Comparison of ENCODE assay signal across 9 mouse cellular contexts in the genomic region with DNA sequence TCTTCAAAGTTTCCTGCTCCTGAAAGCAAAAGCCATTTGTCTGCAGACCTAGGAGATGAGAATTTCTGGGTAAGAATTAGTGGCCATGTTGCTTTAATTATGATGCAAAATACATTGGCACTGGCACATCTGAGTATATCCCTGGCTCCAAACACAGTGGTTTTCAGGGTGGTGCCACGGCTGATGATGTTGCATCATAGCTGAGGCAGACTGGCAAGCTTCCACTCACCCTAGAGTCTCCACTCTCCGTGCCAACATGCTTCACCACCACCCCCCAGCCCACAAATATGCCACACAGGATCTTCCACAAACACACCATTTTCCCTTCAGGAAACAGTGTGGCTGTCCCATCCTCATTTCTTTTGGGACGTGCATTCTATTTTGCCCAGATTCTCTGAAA.
DNase-seq lines count a peak whose midpoint lies in the region; TF ChIP-seq lines count a peak whose summit lies in the region.
"Had no signal": no experiment of that assay in that cellular context is flagged by ENCODE, and none has a peak within 500 bp of the region (broad histone marks: within the 10 kb centered on the region; RNA-seq: fewer than 3 reads in every experiment).

No protein-coding gene starts in this region.

- H3K27me3 ChIP-seq in myocyte (ENCODE audit: control insufficient read depth, insufficient read depth, insufficient read length), result no peaks in the 10 kb centered on the region
- H3K27me3 ChIP-seq: liver, embryonic 13.5 days; midbrain, embryonic 12.5 days had no signal

- peak overlapping the region; percentile 45 for H3K4me2 ChIP-seq in myocyte (ENCODE audit: low read depth)
- H3K4me2 ChIP-seq: liver, embryonic 13.5 days; midbrain, embryonic 12.5 days had no signal

- no peak overlapping the region for H3ac ChIP-seq in myocyte (ENCODE audit: control insufficient read depth, insufficient read length)

- TF ChIP-seq POLR2A in myocyte (IDR thresholded peaks at IDR 0.05; ENCODE audit: insufficient read length, low read depth), result no peak

- no peaks in the 10 kb centered on the region for H3K79me2 ChIP-seq in myocyte (ENCODE audit: control insufficient read depth, insufficient read depth)

- intact Hi-C loops in left cerebral cortex, postnatal 4 days (cut with DNase I), result no loop called here
- intact Hi-C loops in left cerebral cortex, postnatal 14 days (cut with DNase I), result no loop called here

- no peaks in the 10 kb centered on the region for H3K36me3 ChIP-seq in myocyte (ENCODE audit: control insufficient read depth, insufficient read depth)
- H3K36me3 ChIP-seq: liver, embryonic 13.5 days; midbrain, embryonic 12.5 days had no signal

- peak; percentile 18 for DNase-seq in left cerebral cortex, postnatal 4 days
- no peak for DNase-seq in left cerebral cortex, postnatal 14 days (ENCODE audit: low spot score in 2 of 2)
- DNase-seq in adrenal gland, adult 2 months, result peak; percentile 74
- peak; percentile 40 for DNase-seq in fat pad, adult 2 months (ENCODE audit: extremely low read depth, low read depth, low spot score)
- DNase-seq in right cerebral cortex, postnatal 4 days, result no peak
- no peak for DNase-seq in cerebellum, adult 9-11 months
- DNase-seq: liver, embryonic 13.5 days had no signal

- H3K4me3 ChIP-seq in myocyte, result no peak overlapping the region
- H3K4me3 ChIP-seq: liver, embryonic 13.5 days; midbrain, embryonic 12.5 days had no signal

TF ChIP-seq in myocyte, 11 proteins besides CTCF, POLR2A, EP300 and RAD21:
- peak in 1 of 3 experiments; percentile 67 for TF ChIP-seq MYOD1 (IDR thresholded peaks at IDR 0.05; ENCODE audit: control insufficient read depth in 1 of 3, insufficient read length in 2 of 3, low read depth in 2 of 3)
- no peak for TF ChIP-seq SRF (IDR thresholded peaks at IDR 0.05; ENCODE audit: control insufficient read depth, insufficient read length, low read depth)
- TF ChIP-seq USF1 (IDR thresholded peaks at IDR 0.05; ENCODE audit: low read depth), result no peak
- TF ChIP-seq POLR2AphosphoS2 (IDR thresholded peaks at IDR 0.05; ENCODE audit: insufficient read length, low read depth), result no peak
- no peak for TF ChIP-seq TCF3 (IDR thresholded peaks at IDR 0.05; ENCODE audit: insufficient read length, low read depth)
- no peak for TF ChIP-seq REST (IDR thresholded peaks at IDR 0.05; ENCODE audit: insufficient read depth, insufficient read length)
- TF ChIP-seq CEBPB (IDR thresholded peaks at IDR 0.05; ENCODE audit: insufficient read depth, poor library complexity, severe bottlenecking), result peak; percentile 99
- no peak for TF ChIP-seq MAX (IDR thresholded peaks at IDR 0.05; ENCODE audit: low read depth)
- TF ChIP-seq E2F4 (IDR thresholded peaks at IDR 0.05; ENCODE audit: insufficient read depth), result no peak
- no peak for TF ChIP-seq TCF12 (IDR thresholded peaks at IDR 0.05; ENCODE audit: insufficient read depth, poor library complexity, severe bottlenecking)
- peak in 1 of 3 experiments; percentile 70 for TF ChIP-seq MYOG (IDR thresholded peaks at IDR 0.05; ENCODE audit: control insufficient read depth in 1 of 3, insufficient read depth in 1 of 3, insufficient read length in 2 of 3, low read depth in 2 of 3)

Comparison
In these comparisons a context has a peak if more than half of its experiments do, and no peak if none do; other contexts are left out.
1. DNase-seq: peak in left cerebral cortex, postnatal 4 days (single experiment), adrenal gland, adult 2 months (single experiment) and fat pad, adult 2 months (single experiment); none in left cerebral cortex, postnatal 14 days (0 of 2), right cerebral cortex, postnatal 4 days (single experiment) and cerebellum, adult 9-11 months (single experiment).